Mouse (Mus musculus) liver, adult 2 months (tissue): ENCODE measurements around the gene Iqcf3.

ENCODE experiments used
- CTCF ChIP-seq: fragments of 200-500 bp; IDR thresholded peaks from 2 replicates; pipeline ENCODE4 v1.5.1; 2011; ENCODE audit warnings: low read depth, low read length, control low read depth
- POLR2A ChIP-seq: fragments of 200-500 bp; IDR thresholded peaks from 2 replicates; pipeline ENCODE4 v1.6.1; 2011; ENCODE audit warnings: low read length, control low read depth; ENCODE audit not compliant: insufficient read depth; ENCODE audit errors: extremely low read depth

GRCm38 (mm10) chr9:106467746-106468145 lies 93.7 kb downstream of the Iqcf3 start:
- TF ChIP-seq CTCF (no peak), POLR2A (no peak)
